Mouse (Mus musculus): Measurements from ENCODE around the gene Raf1. TPM values are rescaled to one million over a fixed set of nuclear protein-coding genes. Genes with fewer than 3 reads are reported as not detected.
"Not testable (repeated sequence)": the region's sequence is repeated elsewhere in the genome, so short reads cannot be mapped to it uniquely, and the experiment has no call there.

Gene Raf1
- total RNA-seq, 1 experiment from 2014 or later = 216 TPM

GRCm38 (mm10) chr6:115684851-115685646 is 8.6 kb upstream of the Raf1 start:
- no peak for ATAC-seq (replicated peaks; ENCODE audit: insufficient number of reproducible peaks, low FRiP score, low TSS enrichment, poor library complexity, severe bottlenecking)

- no peak for ATAC-seq (replicated peaks; ENCODE audit: insufficient number of reproducible peaks, low FRiP score, low TSS enrichment, poor library complexity, severe bottlenecking)
Observed at GRCm38 (mm10) chr6:115684271-115684670, 7.8 kb upstream of the Raf1 start.

- ATAC-seq (replicated peaks; ENCODE audit: insufficient number of reproducible peaks, low FRiP score, low TSS enrichment, poor library complexity, severe bottlenecking) = no peak
Observed at GRCm38 (mm10) chr6:115681066-115681465, 4.6 kb upstream of the Raf1 start.

GRCm38 (mm10) chr6:115678012-115678411 is 1.6 kb upstream of the Raf1 start:
- no peak for ATAC-seq (replicated peaks; ENCODE audit: insufficient number of reproducible peaks, low FRiP score, low TSS enrichment, poor library complexity, severe bottlenecking)

GRCm38 (mm10) chr6:115677441-115677840 is 1.0 kb upstream of the Raf1 start:
- ATAC-seq (replicated peaks; ENCODE audit: insufficient number of reproducible peaks, low FRiP score, low TSS enrichment, poor library complexity, severe bottlenecking) = no peak

- ATAC-seq (replicated peaks; ENCODE audit: insufficient number of reproducible peaks, low FRiP score, low TSS enrichment, poor library complexity, severe bottlenecking) = peak; percentile 28
Observed at GRCm38 (mm10) chr6:115675508-115676336, 713 bp downstream of the Raf1 start.

- no peak for ATAC-seq (replicated peaks; ENCODE audit: insufficient number of reproducible peaks, low FRiP score, low TSS enrichment, poor library complexity, severe bottlenecking)
Observed at GRCm38 (mm10) chr6:115675166-115675507, 1.3 kb downstream of the Raf1 start.

- no peak for ATAC-seq (replicated peaks; ENCODE audit: insufficient number of reproducible peaks, low FRiP score, low TSS enrichment, poor library complexity, severe bottlenecking)
Observed at GRCm38 (mm10) chr6:115674316-115674715, 2.1 kb downstream of the Raf1 start.

GRCm38 (mm10) chr6:115672700-115673099 is 3.7 kb downstream of the Raf1 start:
- ATAC-seq (replicated peaks; ENCODE audit: insufficient number of reproducible peaks, low FRiP score, low TSS enrichment, poor library complexity, severe bottlenecking) = no peak

GRCm38 (mm10) chr6:115666641-115667040 is 9.8 kb downstream of the Raf1 start:
- ATAC-seq (replicated peaks; ENCODE audit: insufficient number of reproducible peaks, low FRiP score, low TSS enrichment, poor library complexity, severe bottlenecking) = peak; percentile 91

- ATAC-seq (replicated peaks; ENCODE audit: insufficient number of reproducible peaks, low FRiP score, low TSS enrichment, poor library complexity, severe bottlenecking) = no peak
Observed at GRCm38 (mm10) chr6:115664268-115664667, 12.2 kb downstream of the Raf1 start.

GRCm38 (mm10) chr6:115658802-115659201 is 17.6 kb downstream of the Raf1 start:
- ATAC-seq (replicated peaks; ENCODE audit: insufficient number of reproducible peaks, low FRiP score, low TSS enrichment, poor library complexity, severe bottlenecking) = no peak

- no peak for ATAC-seq (replicated peaks; ENCODE audit: insufficient number of reproducible peaks, low FRiP score, low TSS enrichment, poor library complexity, severe bottlenecking)
Observed at GRCm38 (mm10) chr6:115653939-115654338, 22.5 kb downstream of the Raf1 start.

GRCm38 (mm10) chr6:115651719-115652118 is 24.7 kb downstream of the Raf1 start:
- ATAC-seq (replicated peaks; ENCODE audit: insufficient number of reproducible peaks, low FRiP score, low TSS enrichment, poor library complexity, severe bottlenecking) = no peak

- peak; percentile 36; the same call in 1 of the 2 replicates for ATAC-seq (replicated peaks; ENCODE audit: insufficient number of reproducible peaks, low FRiP score, low TSS enrichment, poor library complexity, severe bottlenecking)
Observed at GRCm38 (mm10) chr6:115650476-115651427, 25.7 kb downstream of the Raf1 start.

- peak; percentile 37; the same call in 1 of the 2 replicates for ATAC-seq (replicated peaks; ENCODE audit: insufficient number of reproducible peaks, low FRiP score, low TSS enrichment, poor library complexity, severe bottlenecking)
Observed at GRCm38 (mm10) chr6:115649792-115650365, 26.6 kb downstream of the Raf1 start.

GRCm38 (mm10) chr6:115643315-115643714 is 33.1 kb downstream of the Raf1 start:
- no peak for ATAC-seq (replicated peaks; ENCODE audit: insufficient number of reproducible peaks, low FRiP score, low TSS enrichment, poor library complexity, severe bottlenecking)

- ATAC-seq (replicated peaks; ENCODE audit: insufficient number of reproducible peaks, low FRiP score, low TSS enrichment, poor library complexity, severe bottlenecking) = not testable (repeated sequence)
Observed at GRCm38 (mm10) chr6:115638188-115638587, 38.2 kb downstream of the Raf1 start.

Data from monocyte, adult 5-6 weeks (primary cell).